Mouse (Mus musculus) G1E (cell line): ENCODE data around the gene Ppif. TPM values are rescaled to one million over a fixed set of nuclear protein-coding genes. Genes with fewer than 3 reads are reported as not detected.

Experiments used
- ATAC-seq: 2 replicates; pipeline ENCODE4 v1.8.0; 2016; ENCODE audit warnings: mild to moderate bottlenecking; ENCODE audit not compliant: insufficient number of reproducible peaks, poor library complexity, low FRiP score, severe bottlenecking; ENCODE audit errors: extremely low read depth
- DNase-seq: peaks from one replicate; pipeline ENCODE4 v3.0.0; 2012; ENCODE audit warnings: low spot score
- H3K27me3 ChIP-seq: 2 replicates; pipeline ENCODE4 v1.6.1; 2012; ENCODE audit warnings: mild to moderate bottlenecking, low read length, inconsistent platforms; ENCODE audit not compliant: insufficient read depth
- H3K36me3 ChIP-seq: replicated peaks from 2 replicates; pipeline ENCODE3; 2012; ENCODE audit warnings: mild to moderate bottlenecking, inconsistent platforms
- H3K4me1 ChIP-seq: 2 replicates; pipeline ENCODE4 v1.6.1; 2012; ENCODE audit warnings: low read depth, low read length, inconsistent platforms, mixed read lengths; ENCODE audit not compliant: insufficient read depth
- H3K4me3 ChIP-seq: 2 replicates; pipeline ENCODE4 v1.5.1; 2012; ENCODE audit warnings: low read depth, mild to moderate bottlenecking, inconsistent platforms, low read length, moderate library complexity, mixed read lengths
- H3K9me3 ChIP-seq: replicated peaks from 2 replicates; pipeline ENCODE4 v1.6.1; 2012; ENCODE audit warnings: inconsistent platforms
- CTCF ChIP-seq: IDR thresholded peaks from 2 replicates; pipeline ENCODE4 v1.5.1; 2012; ENCODE audit warnings: low read depth, low read length, inconsistent platforms, mixed read lengths
- GATA1 ChIP-seq: IDR thresholded peaks from 2 replicates; pipeline ENCODE4 v1.6.1; 2012; ENCODE audit warnings: borderline replicate concordance, low read length, inconsistent platforms, mixed read lengths
- GATA2 ChIP-seq: IDR thresholded peaks from 2 replicates; pipeline ENCODE4 v1.6.1; 2012; ENCODE audit warnings: low read depth, low read length, inconsistent platforms, borderline replicate concordance
- POLR2AphosphoS5 ChIP-seq: IDR thresholded peaks from 2 replicates; pipeline ENCODE4 v1.6.1; 2012; ENCODE audit warnings: low read depth, low read length, inconsistent platforms; ENCODE audit not compliant: insufficient replicate concordance
- TAL1 ChIP-seq: conservative IDR thresholded peaks from 2 replicates; pipeline ENCODE4 v1.6.1; 2012; ENCODE audit warnings: low read depth, low read length, inconsistent platforms, mixed read lengths
- polyA plus RNA-seq: library from polyadenylated mRNA; stranded (reverse); fragments of >175 nt; gene quantifications from 2 replicates; pipeline ENCODE4 v1.2.3, GENCODE M21; 2012
- total RNA-seq, 2 experiments: library from RNA; stranded (forward) in 1 of 2; stranded (reverse) in 1 of 2; fragments of 200-1000 nt in 1 of 2; fragments of >200 nt in 1 of 2; fragmentation: Nextera tagmentation in 1 of 2; gene quantifications; 2 replicates each; pipeline ENCODE4 v1.2.3; 2014 to 2017

Gene Ppif
- total and polyA plus RNA-seq, 3 experiments: 13.9 to 55.6 (median 41.0) TPM

DNA sequence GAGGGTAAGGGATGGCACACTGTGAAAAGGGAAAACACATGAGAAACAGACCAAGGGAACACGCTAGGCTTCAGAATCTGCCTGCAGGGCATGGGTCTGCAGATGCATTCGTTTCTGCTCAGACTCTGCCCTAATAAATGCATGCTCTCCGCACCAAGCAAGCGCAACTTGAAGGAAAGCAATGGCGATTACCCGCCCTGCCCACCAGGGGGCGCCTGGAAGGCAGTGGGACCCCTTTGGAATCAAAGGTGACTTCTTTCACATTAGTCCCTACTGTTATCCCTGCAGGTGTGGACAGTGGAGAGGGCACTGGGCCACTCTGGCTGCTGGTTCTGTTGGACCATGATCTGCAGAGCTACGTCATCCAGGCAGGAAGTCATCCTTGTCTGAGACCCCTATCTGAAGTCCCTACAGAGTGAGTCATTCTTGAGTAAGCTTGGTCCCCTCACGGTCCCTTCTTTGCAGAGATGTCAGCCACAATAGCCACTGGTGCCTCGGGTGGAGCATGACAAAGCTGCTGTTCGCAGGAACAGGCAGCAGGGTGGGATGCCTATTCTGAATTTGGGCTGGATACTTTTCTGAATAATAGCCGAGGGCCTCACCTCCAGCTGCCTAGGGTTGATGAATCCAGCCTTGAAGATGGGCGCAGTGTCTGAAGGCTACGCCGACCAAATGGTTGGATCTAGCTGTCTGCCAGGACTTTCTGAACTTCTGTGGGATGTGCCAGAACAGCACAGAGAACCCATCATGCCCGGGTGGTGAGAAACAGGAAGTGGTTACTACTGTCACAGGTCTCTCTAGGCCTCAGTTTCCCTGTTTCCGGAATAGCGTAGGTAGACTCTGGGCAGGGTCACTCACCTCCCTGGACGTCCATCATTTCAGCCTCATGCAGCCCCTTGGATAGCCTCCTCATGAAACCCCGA is 32.5 kb downstream of the Ppif start:
- no peak for ATAC-seq
- Histone ChIP-seq H3K36me3 (no peaks in the 10 kb centered on the region), H3K4me3 (no peak overlapping the region), H3K4me1 (no peaks in the 10 kb centered on the region), H3K27me3 (no peaks in the 10 kb centered on the region; the same call in 1 of the 2 replicates), H3K9me3 (no peaks in the 10 kb centered on the region)
- DNase-seq: peak; percentile 51
- TF ChIP-seq TAL1 (no peak), CTCF (peak; percentile 96), POLR2AphosphoS5 (no peak)

DNA sequence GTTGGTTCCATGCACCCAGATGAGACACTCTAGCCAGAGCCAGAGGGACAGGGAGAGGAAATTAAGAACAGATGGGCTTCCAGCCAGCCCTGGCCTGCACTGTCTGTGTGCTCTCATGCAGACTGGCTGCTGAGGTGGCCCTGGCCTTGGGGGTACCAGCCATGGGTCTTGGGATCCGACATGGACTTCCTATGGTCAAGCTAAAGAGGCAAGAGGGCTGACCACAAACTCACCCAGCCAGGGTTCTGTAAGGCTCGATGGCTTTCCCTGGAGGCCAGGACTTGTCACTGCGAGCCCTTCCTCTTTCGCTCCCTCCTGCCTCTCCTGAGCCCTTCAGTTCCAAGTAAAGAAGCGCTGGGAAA is 33.2 kb downstream of the Ppif start:
- H3K36me3 ChIP-seq: no peaks in the 10 kb centered on the region
- TF ChIP-seq CTCF (no peak), GATA1 (no peak), TAL1 (no peak)
- no peak for DNase-seq
- no peak overlapping the region for H3K4me3 ChIP-seq
- H3K9me3 ChIP-seq: no peaks in the 10 kb centered on the region
- H3K4me1 ChIP-seq: no peaks in the 10 kb centered on the region
- no peaks in the 10 kb centered on the region; the same call in 1 of the 2 replicates for H3K27me3 ChIP-seq
- no peak for ATAC-seq

DNA sequence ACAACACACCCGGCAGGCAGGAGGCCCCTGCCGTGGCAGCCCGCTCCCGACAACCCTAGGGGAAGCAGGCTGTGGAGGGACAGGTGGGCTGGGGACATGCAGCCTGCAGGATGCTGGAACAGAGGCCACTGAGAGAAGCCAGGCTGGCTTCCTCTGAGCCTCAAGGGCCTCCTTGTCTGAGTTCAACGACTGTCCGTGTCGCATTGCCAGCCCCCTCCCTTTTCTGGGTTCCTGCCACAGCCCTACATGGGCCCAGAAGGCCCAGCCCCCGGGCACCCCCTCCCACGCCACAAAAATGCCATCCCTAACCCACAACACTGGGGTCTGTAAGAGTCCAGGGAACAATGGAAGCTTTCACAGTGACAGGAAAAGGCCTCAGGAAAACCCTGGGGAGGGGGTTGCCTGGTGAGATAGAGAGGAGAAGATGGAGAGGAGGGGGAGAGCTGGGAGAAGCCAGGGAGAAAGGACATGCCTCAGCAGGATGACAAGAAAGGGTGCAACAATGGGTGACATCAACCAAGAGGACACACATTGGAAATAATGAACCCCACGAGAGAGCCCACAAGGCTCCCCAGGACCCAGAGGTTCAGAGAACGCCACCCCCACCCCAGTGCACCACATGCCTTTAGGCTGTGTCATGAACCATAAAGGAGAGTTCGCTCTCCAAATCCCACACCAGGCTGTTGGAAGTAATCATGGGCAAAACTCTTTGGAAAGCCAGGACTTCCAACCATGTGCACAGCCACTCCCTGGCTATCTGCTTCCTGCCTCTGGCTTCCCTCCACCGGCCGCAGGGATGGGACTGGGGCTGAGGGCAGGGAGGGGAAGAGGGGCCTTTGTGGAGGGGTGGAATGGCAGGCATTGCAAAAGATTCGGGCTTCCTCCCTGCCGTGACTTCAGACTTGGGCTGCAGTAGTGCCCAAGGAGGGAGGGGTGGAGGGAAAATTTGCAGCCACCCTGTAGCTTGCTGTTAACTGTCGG is 41.1 kb downstream of the Ppif start:
- Histone ChIP-seq H3K4me1 (no peaks in the 10 kb centered on the region), H3K9me3 (no peaks in the 10 kb centered on the region), H3K36me3 (no peaks in the 10 kb centered on the region), H3K4me3 (no peak overlapping the region), H3K27me3 (peaks cover 3% of the 10 kb centered on the region; the same call in 1 of the 2 replicates)
- DNase-seq: no peak
- no peak for TF ChIP-seq POLR2AphosphoS5
- no peak for TF ChIP-seq GATA2
- TF ChIP-seq TAL1: no peak
- no peak for TF ChIP-seq GATA1
- no peak for TF ChIP-seq CTCF
- ATAC-seq: no peak

DNA sequence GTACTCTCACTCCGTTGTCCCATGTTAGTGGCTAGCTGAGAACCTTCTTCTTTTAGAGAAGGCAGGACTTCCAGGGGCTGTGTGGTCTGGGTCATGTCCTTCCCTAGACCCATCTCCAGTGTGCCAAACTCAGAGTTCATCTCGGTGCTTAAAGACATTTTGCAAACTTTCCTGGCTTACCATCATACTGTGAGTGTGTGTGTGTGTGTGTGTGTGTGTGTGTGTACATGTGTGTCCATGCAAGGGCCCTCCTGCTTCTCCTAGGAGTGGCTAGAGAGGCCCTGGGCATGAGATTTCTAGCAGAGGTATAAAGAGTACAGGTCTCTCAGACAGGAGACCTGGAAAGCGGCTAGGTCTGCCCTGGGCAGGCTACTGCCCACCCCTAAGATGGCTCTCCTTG is 42.2 kb downstream of the Ppif start:
- Histone ChIP-seq H3K9me3 (no peaks in the 10 kb centered on the region), H3K27me3 (peaks cover 3% of the 10 kb centered on the region; the same call in 1 of the 2 replicates), H3K36me3 (no peaks in the 10 kb centered on the region), H3K4me3 (no peak overlapping the region), H3K4me1 (no peaks in the 10 kb centered on the region)
- ATAC-seq: no peak
- no peak for DNase-seq
- no peak for TF ChIP-seq CTCF
- no peak for TF ChIP-seq POLR2AphosphoS5
- no peak for TF ChIP-seq GATA1
- no peak for TF ChIP-seq TAL1
- no peak for TF ChIP-seq GATA2

DNA sequence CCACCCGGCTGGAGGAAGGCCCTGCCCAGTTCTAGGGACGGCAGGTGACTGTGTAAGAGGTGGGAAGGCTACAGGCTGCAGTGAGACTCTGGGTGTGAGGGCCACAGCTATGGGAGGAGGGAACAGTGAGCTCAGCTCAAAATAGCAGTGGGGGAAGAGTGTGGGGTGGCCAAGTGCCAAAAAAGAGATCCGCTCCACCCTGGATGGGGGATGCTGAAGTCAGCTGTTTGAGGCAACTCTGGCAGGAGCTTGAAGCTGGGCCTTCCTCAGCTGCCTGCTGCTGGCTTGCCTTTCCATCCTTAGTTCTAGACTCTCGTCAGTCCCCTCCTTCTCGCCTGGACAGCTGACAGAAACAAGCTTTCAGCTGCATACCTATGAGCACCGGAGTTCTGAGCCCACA is 42.6 kb downstream of the Ppif start:
- Histone ChIP-seq H3K4me1 (no peaks in the 10 kb centered on the region), H3K27me3 (peaks cover 3% of the 10 kb centered on the region; the same call in 1 of the 2 replicates), H3K36me3 (no peaks in the 10 kb centered on the region), H3K9me3 (no peaks in the 10 kb centered on the region), H3K4me3 (no peak overlapping the region)
- DNase-seq (no peak), ATAC-seq (no peak)
- TF ChIP-seq CTCF: no peak

DNA sequence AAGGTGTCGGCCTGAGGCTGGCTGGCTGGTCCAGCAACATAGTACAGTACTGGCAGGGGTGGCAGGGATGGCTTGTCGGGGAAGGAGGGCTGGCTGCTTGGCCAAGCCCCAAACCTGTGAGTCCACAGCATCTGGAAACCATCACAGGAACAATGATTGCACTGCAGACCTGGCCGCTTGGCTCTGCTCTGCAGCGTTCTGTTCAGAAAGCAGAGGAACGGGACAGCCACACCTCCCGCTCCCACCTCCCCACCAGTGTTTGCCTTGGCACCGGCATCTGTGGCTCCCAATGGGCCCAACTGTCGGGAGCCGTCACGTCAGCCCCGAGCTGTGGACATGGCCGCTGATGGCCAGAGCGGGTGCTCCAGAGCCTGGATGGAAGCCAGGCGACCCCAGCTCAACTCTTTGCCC is 44.6 kb downstream of the Ppif start:
- ATAC-seq: no peak
- H3K36me3 ChIP-seq: no peaks in the 10 kb centered on the region
- H3K4me1 ChIP-seq: no peaks in the 10 kb centered on the region
- no peaks in the 10 kb centered on the region for H3K9me3 ChIP-seq
- TF ChIP-seq GATA1 (no peak), POLR2AphosphoS5 (no peak), CTCF (no peak), GATA2 (no peak), TAL1 (no peak)
- DNase-seq: no peak
- H3K4me3 ChIP-seq: no peak overlapping the region
- H3K27me3 ChIP-seq: peaks cover 3% of the 10 kb centered on the region; the same call in 1 of the 2 replicates
